Mouse (Mus musculus) thymus, adult 2 months (tissue): Measurements from ENCODE around the gene Hepacam. TPM values are rescaled to one million over a fixed set of nuclear protein-coding genes. Genes with fewer than 3 reads are reported as not detected.

Experiments used
- DNase-seq: peaks from one replicate; pipeline ENCODE4 v3.0.0; 2021
- H3K27ac ChIP-seq: fragments of 200-500 bp; 2 replicates; pipeline ENCODE4 v1.5.1; 2012; ENCODE audit warnings: low read length, control low read depth; ENCODE audit not compliant: control insufficient read depth, insufficient read depth
- H3K27me3 ChIP-seq: fragments of 200-500 bp; 2 replicates; pipeline ENCODE4 v1.6.1; 2012; ENCODE audit warnings: mild to moderate bottlenecking, low read length, moderate library complexity, mixed read lengths; ENCODE audit not compliant: control insufficient read depth, insufficient read depth
- H3K36me3 ChIP-seq: fragments of 200-500 bp; 2 replicates; pipeline ENCODE4 v1.6.1; 2012; ENCODE audit warnings: mild to moderate bottlenecking, low read length, moderate library complexity; ENCODE audit not compliant: control insufficient read depth, insufficient read depth
- H3K4me1 ChIP-seq: fragments of 200-500 bp; replicated peaks from 2 replicates; pipeline ENCODE4 v1.6.1; 2012; ENCODE audit warnings: low read length; ENCODE audit not compliant: control insufficient read depth, insufficient read depth
- H3K4me3 ChIP-seq: fragments of 200-500 bp; 2 replicates; pipeline ENCODE4 v1.5.1; 2012; ENCODE audit warnings: mild to moderate bottlenecking, low read length, control low read depth, moderate library complexity; ENCODE audit not compliant: control insufficient read depth, insufficient read depth
- CTCF ChIP-seq: fragments of 200-500 bp; IDR thresholded peaks from 2 replicates; pipeline ENCODE4 v1.5.1; 2012; ENCODE audit warnings: mild to moderate bottlenecking, control low read depth, low read length, moderate library complexity, borderline replicate concordance; ENCODE audit not compliant: control insufficient read depth, poor library complexity, insufficient read depth; ENCODE audit errors: extremely low read depth
- POLR2A ChIP-seq: fragments of 200-500 bp; IDR thresholded peaks from 2 replicates; pipeline ENCODE4 v1.6.1; 2012; ENCODE audit warnings: mild to moderate bottlenecking, low read length, control low read depth, moderate library complexity; ENCODE audit not compliant: control insufficient read depth, poor library complexity, insufficient read depth; ENCODE audit errors: extremely low read depth
- WGBS: fragments of 180-500 bp; shearing (Covaris S2); methylation state at CpG from one replicate; pipeline ENCODE4 v1.1.7; 2018; 5-methylcytosine and 5-hydroxymethylcytosine counted together
- polyA plus RNA-seq: library from polyadenylated mRNA; depleted of rRNA; stranded (reverse); fragments of >200 nt; gene quantifications from 2 replicates; pipeline ENCODE4 v1.2.3, GENCODE M21; 2012

Hepacam gene
- polyA plus RNA-seq, 1 experiment, result 0.09 TPM

DNA sequence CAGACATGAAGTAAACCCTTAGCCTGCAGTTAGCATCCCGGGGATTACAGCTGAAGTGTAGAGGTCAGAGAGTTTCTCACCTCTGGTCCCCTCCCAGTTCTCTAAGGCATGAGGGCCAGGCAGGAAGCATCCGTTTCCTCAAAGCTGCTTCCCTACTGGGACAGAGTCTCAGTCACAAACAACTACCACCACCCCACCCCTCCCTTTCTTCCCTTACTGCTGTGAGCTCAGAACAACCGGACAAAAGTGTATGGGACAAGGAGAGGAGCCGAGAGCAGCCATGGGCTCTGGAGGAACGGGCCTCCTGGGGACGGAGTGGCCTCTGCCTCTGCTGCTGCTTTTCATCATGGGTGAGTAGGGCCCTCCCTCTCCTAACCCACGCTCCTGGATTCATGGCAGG, 34.7 kb downstream of the Hepacam start, which contains the start of gene Robo4:
Gene Robo4 (plus strand): TSS at position 96 of the 400 bp plus-strand sequence.
- no peak for TF ChIP-seq CTCF
- no peak for TF ChIP-seq POLR2A
- Histone ChIP-seq H3K4me3 (no peak within 1 kb of the TSS), H3K27ac (no peak within 1 kb of the TSS), H3K27me3 (no peaks in the 10 kb centered on the region), H3K4me1 (no peaks in the 10 kb centered on the region), H3K36me3 (no peaks in the 10 kb centered on the region)
- WGBS, result 21% methylated on average over 7 of the region's 7 CpGs
- no peak for DNase-seq

DNA sequence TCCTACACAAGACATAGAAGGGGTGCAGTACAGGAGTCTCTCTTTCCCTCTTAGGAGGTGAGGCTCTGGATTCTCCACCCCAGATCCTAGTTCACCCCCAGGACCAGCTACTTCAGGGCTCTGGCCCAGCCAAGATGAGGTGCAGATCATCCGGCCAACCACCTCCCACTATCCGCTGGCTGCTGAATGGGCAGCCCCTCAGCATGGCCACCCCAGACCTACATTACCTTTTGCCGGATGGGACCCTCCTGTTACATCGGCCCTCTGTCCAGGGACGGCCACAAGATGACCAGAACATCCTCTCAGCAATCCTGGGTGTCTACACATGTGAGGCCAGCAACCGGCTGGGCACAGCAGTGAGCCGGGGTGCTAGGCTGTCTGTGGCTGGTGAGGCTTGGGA, 35.4 kb downstream of the Hepacam start:
- Histone ChIP-seq H3K4me1 (no peaks in the 10 kb centered on the region), H3K36me3 (no peaks in the 10 kb centered on the region), H3K27me3 (no peaks in the 10 kb centered on the region), H3K4me3 (no peak overlapping the region), H3K27ac (no peak overlapping the region)
- DNase-seq, result no peak
- no peak for TF ChIP-seq POLR2A
- no peak for TF ChIP-seq CTCF
- 83% methylated on average over 7 of the region's 7 CpGs for WGBS

DNA sequence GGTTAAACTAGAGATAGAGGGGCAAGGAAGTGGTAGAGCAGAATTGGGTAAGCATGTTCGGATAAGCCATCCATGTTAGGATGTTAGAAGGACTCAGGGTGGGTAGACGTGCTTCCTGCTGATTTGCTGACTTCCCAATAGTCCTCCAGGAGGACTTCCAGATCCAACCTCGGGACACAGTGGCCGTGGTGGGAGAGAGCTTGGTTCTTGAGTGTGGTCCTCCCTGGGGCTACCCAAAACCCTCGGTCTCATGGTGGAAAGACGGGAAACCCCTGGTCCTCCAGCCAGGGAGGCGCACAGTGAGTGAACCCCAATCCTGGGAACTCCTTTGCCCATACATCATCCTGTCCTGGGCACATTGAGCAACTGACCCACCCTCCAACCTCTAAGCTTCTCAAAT, 35.9 kb downstream of the Hepacam start:
- H3K4me3 ChIP-seq, result no peak overlapping the region
- no peaks in the 10 kb centered on the region for H3K4me1 ChIP-seq
- DNase-seq, result no peak
- 90% methylated on average over 7 of the region's 7 CpGs for WGBS
- no peaks in the 10 kb centered on the region for H3K27me3 ChIP-seq
- TF ChIP-seq CTCF, result no peak
- TF ChIP-seq POLR2A, result no peak
- H3K27ac ChIP-seq, result no peak overlapping the region
- H3K36me3 ChIP-seq, result no peaks in the 10 kb centered on the region

DNA sequence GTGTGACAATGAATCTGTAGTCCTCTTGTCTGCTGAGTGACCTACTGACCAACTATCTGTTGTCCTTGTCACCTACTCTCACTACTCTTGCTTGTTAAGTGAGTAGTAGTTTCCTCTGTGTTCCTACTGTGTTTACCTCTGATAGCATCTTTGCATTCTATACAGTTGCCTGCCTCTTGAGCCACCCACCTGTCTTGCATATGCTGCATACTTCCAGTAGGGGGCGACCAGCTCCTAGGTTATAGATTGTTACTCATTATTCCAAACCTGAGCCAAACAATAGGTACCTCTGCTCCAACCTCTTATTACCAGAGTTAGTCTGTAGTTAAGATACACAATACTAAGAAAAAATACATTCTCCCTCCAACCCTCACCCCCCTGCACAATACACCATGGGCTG, 39.2 kb downstream of the Hepacam start:
- Histone ChIP-seq H3K4me3 (no peak overlapping the region), H3K4me1 (no peaks in the 10 kb centered on the region), H3K36me3 (no peaks in the 10 kb centered on the region), H3K27me3 (no peaks in the 10 kb centered on the region), H3K27ac (no peak overlapping the region)
- 0% methylated on average over 1 of the region's 1 CpGs for WGBS
- TF ChIP-seq CTCF (no peak), POLR2A (no peak)
- DNase-seq, result peak; percentile 37

DNA sequence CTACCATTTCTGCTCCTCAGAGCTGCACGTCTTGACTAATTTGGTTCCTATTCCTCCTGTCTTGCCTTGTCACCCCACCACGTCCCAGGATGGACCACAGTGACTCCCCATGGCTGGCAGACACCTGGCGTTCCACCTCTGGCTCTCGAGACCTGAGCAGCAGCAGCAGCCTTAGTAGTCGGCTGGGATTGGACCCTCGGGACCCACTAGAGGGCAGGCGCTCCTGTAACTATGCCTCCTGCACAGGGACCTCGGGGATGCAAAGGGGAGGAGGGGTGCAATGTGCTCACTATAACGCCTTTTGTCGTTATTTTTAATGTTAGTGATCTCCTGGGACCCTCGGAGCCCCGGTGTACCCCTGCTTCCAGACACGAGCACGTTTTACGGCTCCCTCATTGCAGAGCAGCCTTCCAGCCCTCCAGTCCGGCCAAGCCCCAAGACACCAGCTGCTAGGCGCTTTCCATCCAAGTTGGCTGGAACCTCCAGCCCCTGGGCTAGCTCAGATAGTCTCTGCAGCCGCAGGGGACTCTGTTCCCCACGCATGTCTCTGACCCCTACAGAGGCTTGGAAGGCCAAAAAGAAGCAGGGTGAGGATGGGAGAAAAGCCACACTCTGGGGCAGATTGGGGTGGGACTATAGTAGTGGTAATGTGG, 40.8 kb downstream of the Hepacam start:
- Histone ChIP-seq H3K4me1 (no peaks in the 10 kb centered on the region), H3K4me3 (no peak overlapping the region), H3K36me3 (no peaks in the 10 kb centered on the region), H3K27me3 (no peaks in the 10 kb centered on the region), H3K27ac (no peak overlapping the region)
- TF ChIP-seq CTCF (no peak), POLR2A (no peak)
- 89% methylated on average over 19 of the region's 19 CpGs for WGBS
- no peak for DNase-seq

DNA sequence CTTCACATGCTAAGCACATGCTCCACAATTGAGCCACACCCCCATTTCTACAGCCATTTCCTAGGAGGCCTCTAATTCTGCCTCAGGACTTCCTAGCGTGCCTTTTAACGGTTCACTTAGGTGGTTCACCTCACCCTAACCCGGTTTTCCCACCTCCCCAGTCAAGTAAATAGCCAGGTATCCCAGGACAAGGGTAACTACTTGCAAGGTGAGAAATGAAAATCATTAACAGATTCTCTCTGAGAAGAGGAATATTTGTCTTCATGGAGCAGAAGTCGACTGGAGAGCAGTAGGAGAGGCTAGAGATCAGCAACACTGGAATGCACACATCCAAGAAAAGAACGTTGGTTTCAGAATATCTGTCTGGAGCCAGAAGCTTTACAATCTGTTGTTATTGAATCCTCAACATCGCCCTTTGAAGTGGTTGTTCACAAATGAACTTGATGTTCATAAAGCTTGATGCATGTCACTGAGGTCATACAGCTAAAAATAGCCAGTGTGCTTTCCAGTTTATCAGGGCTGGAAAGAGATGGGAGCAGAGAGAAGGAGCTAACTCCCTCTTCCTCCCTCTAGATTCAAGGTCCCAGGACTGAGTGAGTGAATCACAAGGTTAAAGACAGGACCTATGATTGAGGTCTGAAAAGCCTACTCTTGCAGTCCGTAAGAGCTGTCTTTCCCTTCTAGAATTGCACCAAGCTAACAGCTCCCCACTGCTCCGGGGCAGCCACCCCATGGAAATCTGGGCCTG, 42.7 kb downstream of the Hepacam start:
- Histone ChIP-seq H3K27me3 (no peaks in the 10 kb centered on the region), H3K4me3 (no peak overlapping the region), H3K27ac (no peak overlapping the region), H3K4me1 (no peaks in the 10 kb centered on the region), H3K36me3 (no peaks in the 10 kb centered on the region)
- DNase-seq, result no peak
- WGBS, result 85% methylated on average over 8 of the region's 8 CpGs
- TF ChIP-seq CTCF (no peak), POLR2A (no peak)
